Mouse (Mus musculus) cerebellum, adult 18-20 months (tissue): ENCODE results near the gene Hist1h1d.
"Not testable (repeated sequence)": the region's sequence is repeated elsewhere in the genome, so short reads cannot be mapped to it uniquely, and the experiment has no call there.

Experiments
- DNase-seq, 2 experiments: peaks; one replicate each; pipeline ENCODE4 v3.0.0; 2021

Hist1h1d gene

DNA sequence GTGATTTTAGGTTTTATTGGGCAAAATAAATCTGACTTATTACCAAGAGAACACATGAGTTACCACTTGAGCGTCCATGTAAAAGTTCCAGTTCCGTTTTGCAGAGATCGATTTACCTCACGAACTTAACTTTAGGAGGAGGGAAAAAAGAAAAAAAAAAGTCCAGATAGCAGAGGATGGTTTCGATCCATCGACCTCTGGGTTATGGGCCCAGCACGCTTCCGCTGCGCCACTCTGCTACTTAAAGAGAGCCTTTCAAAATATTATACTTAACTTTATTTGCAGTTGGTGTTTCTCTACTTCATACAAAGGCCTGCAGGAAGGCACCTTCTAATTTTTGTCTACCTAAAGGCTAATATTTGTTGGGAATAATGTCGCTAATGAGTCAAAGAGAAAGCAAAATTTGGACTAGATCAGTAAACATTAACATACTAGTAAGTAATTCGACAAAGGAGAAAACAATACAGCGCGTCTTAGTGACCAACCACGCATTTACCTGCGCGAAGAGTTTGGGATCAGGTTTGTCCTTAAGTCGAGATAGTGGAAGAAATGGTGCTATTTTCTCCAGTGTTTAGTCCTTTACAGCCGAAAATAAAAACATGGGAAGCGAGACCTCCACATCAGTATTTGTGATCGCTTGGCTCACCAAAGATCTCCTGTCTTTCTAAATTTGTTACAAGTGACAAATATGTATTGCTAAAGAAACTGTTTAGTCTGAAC, 22.7 kb upstream of the Hist1h1d start:
- DNase-seq = peak; percentile 43 to 67

GRCm38 (mm10) chr13:23530901-23531875, 21.9 kb upstream of the Hist1h1d start, which contains the start of gene Hist1h4h:
Gene Hist1h4h (plus strand): TSS chr13:23531050.
- peak; percentile 95 to 97 for DNase-seq

GRCm38 (mm10) chr13:23532262-23533075, 20.6 kb upstream of the Hist1h1d start:
- no peak for DNase-seq

DNA sequence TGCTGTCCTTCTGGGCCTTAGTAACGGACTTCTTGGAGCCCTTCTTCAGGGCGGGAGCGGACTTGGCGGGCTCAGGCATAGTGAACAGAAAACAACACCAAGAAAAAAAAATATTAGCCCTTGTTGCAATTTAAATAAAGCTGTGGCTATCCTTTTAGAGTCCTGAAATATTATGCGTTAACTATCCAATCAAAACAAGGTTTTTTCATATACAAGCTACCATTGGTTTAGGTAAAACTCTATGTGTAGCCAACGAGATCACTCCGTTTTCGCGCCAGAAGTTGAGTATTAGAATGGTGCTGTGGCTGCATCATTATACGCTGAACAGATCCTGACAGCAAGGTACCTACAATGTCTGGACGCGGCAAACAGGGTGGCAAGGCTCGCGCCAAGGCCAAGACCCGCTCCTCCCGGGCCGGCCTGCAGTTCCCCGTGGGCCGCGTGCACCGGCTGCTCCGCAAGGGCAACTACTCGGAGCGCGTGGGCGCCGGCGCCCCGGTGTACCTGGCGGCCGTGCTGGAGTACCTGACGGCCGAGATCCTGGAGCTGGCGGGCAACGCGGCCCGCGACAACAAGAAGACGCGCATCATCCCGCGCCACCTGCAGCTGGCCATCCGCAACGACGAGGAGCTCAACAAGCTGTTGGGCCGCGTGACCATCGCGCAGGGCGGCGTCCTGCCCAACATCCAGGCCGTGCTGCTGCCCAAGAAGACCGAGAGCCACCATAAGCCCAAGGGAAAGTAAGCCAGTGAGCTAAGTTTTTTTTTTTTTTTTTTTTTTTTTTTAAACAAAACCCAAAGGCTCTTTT, 19.3 kb upstream of the Hist1h1d start, which contains the start of gene Hist1h2af:
Gene Hist1h2af, plus strand, starts transcription at position 347 of the 808 bp plus-strand sequence.
- peak; percentile 66 to 77 for DNase-seq

DNA sequence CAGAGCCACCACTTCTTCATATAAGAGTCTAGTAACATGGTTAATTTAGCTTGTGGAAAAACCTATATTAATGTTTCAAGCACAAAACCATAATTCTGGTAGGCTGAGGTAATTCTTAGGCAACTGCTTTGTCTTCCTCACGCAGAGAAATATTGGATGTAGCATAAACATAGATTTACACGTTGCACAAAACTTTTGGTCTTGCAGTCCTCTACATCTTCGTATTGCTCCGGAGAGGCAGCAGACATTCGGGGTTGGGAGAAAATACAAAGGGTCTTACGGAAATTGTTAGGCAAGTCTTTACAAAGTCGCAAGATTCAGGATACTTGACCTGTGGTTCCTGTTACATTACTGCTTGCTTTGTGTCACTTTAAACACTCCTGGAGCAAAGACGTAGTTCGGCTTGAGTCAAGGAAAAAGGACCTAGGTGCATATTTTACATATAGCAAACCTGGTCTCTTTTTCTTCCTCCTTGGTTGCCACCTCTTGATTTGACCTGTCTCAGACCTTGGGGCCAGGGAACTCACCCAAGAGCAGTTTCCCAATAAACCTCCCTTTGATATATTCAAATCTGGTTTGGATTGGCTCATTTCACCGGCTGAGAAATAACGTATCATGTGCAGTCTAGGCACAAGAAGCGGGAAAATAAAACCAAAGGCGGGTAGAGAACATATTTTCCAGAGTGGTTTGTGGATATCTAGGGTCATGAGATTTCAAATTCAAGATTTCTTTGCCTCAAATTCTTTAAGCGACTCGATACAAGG, 18.5 kb upstream of the Hist1h1d start:
- no peak for DNase-seq

DNA sequence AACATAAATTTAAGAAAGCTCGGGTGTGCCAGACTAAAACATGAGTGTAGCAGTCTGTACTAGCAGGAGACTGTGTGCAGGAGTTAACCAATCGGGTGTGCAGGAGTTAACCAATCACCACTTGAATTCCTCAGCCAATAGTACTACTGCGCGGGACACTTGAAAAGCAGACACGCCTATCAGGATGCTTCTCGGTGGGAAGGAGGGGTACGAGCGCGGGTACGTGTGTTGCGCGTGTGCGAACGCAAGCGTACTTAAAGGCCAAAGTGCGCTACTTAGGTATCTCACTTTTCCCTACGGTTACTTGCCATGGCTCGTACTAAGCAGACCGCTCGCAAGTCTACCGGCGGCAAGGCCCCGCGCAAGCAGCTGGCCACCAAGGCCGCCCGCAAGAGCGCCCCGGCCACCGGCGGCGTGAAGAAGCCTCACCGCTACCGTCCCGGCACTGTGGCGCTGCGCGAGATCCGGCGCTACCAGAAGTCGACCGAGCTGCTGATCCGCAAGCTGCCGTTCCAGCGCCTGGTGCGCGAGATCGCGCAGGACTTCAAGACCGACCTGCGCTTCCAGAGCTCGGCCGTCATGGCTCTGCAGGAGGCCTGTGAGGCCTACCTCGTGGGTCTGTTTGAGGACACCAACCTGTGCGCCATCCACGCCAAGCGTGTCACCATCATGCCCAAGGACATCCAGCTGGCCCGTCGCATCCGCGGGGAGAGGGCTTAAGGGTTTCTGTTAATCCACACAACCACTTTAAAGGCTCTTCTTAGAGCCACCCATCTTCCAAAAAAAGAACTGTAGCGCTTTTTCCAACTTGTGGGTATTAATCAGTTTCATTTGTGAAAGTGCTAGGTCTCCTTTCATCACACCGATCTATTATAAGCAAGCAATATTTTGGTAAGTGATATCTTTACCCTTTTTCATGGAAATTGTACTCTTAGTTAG, 17.7 kb upstream of the Hist1h1d start, which contains the start of gene Hist1h3g:
Gene Hist1h3g, plus strand, starts transcription at position 286 of the 939 bp plus-strand sequence.
- peak; percentile 81 to 88 for DNase-seq

DNA sequence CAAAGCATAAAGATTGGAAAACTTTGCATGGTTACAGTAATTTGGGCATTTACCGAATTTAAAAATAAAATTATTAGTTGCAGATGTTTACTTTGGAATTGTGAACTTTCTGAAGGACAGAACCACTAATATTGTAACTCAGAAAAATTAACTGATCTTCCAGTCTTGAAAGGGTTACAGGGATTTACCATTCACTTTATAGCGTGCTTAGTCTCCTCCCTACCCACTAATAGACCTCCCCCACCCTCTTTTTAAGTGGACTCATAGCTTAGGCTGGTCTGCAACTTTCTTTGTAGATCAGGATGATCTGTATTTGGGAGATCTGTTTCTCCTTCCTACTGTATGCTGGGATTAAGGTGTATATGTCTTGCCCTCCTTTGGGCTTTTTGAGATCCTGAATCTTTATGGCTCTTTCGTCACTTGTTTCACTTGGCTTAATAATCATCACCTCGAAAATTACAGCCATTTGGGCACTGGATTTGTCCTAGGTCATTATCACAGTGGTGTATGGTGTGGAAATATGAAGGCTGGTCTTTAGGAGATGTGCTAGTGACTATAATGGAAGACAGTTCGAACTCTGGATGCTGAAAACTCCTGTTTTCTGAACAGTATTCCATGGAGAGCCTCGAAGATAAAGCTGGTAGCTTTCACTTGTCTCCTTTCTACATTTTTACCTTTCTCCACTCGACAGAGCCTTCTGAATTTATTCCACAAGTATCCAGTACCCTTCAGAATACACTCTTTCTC, 16.8 kb upstream of the Hist1h1d start:
- DNase-seq = no peak

- no peak for DNase-seq
Measured at GRCm38 (mm10) chr13:23537006-23537710, 15.9 kb upstream of the Hist1h1d start.

DNA sequence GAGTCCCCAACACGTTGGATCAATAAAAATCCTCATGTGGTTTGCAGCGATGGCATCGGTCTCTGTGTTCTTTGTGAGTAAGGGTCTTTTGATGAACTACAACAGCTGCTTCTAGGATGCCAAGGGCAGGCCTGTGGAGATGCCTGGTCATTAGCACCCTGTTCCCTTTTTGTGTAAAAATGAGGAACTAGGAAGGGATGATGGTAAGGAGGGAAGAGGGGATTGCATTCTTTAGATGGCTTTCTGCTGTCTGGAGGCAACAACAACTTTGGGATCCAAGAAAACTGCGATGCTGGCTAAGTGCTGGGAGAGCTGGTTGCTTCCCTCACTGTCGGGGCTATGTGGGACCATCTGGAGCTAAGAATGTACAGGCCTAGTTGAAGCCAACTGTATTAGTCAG, 14.8 kb upstream of the Hist1h1d start:
- DNase-seq = no peak

- not testable (repeated sequence) for DNase-seq
Measured at GRCm38 (mm10) chr13:23539821-23540220, 13.2 kb upstream of the Hist1h1d start.

- no peak for DNase-seq
Measured at GRCm38 (mm10) chr13:23541497-23541896, 11.6 kb upstream of the Hist1h1d start.

- DNase-seq = not testable (repeated sequence)
Measured at GRCm38 (mm10) chr13:23542225-23542980, 10.7 kb upstream of the Hist1h1d start.

DNA sequence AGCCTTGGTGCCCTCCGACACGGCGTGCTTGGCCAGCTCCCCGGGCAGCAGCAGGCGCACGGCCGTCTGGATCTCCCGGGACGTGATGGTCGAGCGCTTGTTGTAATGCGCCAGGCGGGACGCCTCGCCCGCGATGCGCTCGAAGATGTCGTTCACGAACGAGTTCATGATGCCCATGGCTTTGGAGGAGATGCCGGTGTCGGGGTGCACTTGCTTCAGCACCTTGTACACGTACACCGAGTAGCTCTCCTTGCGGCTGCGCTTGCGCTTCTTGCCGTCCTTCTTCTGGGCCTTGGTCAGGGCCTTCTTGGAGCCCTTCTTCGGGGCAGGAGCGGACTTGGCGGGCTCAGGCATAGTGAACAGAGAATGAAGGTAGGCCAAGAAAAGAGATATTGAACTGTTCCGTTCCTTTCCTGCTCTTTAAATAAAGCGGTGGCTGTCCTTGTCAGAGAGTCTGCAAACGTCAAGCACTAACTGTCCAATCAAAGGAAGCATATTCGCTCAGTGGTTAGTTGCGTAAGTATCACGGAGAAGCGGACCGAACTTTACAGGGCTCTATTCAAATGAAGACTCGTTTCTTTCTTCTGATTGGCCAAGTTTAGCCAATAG, 10.0 kb upstream of the Hist1h1d start, which contains the start of gene Hist1h2bh:
Gene Hist1h2bh, minus strand, starts transcription at position 394 of the 609 bp plus-strand sequence.
- DNase-seq = peak; percentile 48 to 53

DNA sequence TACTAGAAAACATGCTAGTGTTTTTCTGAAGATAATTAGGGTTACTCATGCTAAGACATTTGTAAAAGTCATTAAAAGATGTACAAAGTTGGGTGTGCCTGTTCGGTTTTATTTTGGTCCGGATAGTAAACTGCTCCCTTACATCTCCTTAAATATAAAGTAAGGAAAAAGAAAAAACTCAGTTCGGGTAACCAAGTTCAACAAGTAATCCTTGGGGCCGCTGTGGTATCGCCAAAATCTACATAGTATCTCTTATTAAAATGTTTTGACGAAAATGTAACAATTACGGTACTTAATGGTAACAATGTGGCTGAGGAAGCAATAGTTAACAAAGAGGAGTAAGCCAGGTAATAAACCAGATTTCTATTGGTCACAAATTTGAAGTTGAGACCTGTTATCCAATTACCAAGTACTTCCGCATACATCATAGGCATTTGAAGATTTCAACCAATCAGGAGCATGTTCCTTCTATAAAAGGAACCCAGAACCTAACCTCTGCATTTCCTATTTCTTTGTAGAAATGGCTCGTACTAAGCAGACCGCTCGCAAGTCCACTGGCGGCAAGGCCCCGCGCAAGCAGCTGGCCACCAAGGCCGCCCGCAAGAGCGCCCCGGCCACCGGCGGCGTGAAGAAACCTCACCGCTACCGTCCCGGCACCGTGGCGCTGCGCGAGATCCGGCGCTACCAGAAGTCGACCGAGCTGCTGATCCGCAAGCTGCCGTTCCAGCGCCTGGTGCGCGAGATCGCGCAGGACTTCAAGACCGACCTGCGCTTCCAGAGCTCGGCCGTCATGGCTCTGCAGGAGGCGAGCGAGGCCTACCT, 8.9 kb upstream of the Hist1h1d start, which contains the start of gene Hist1h3f:
Gene Hist1h3f, plus strand, starts transcription at position 88 of the 822 bp plus-strand sequence.
- DNase-seq = peak; percentile 49 to 79

DNA sequence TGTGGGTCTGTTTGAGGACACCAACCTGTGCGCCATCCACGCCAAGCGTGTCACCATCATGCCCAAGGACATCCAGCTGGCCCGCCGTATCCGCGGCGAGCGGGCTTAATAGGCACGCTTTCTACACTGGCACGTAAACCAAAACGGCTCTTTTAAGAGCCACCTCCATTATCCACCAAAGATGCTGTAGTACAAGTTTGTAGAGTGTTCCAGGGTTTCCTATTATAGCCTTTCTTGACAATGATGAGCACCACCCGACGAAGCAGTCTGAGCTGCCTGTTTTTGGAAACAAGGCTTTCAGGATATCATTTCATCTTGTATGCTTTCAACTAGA, 8.3 kb upstream of the Hist1h1d start:
- peak in 1 of 2 experiments; percentile 42 for DNase-seq

DNA sequence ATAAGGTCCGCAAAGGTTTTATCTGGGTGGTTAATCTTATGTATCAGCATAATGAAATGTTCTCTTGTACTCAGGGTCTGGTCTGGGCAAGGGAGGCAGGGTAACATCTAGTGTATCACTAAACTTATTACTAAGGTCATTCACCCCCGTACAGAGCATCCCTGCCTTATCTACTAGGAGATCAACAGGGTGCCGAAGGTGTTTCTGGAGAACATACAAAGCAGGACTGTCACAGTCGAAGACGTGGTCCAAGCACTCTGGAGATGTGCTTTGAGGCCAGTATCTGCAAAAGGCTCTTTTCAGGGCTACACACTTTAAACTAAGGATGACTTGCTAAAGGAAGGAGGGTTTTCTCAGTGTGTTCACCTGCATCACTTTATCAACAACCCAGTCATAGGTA, 6.4 kb upstream of the Hist1h1d start:
- DNase-seq = no peak
